Comparison of ENCODE assay signal across 27 mouse cellular contexts in genomic region chr13:19025906-19026305, GRCm38 (mm10).
DNase-seq lines count a peak whose midpoint lies in the region; ATAC-seq and TF ChIP-seq lines count a peak whose summit lies in the region.
"Had no signal": no experiment of that assay in that cellular context is flagged by ENCODE, and none has a peak within 500 bp of the region (broad histone marks: within the 10 kb centered on the region; RNA-seq: fewer than 3 reads in every experiment).

No protein-coding gene starts in this region.

- no peak for TF ChIP-seq POLR2A in cerebellum, adult 2 months (IDR thresholded peaks at IDR 0.05; ENCODE audit: borderline replicate concordance, insufficient read depth, low read length)

- TF ChIP-seq EP300 in lung, postnatal 0 days (IDR thresholded peaks at IDR 0.05): no peak

- peaks cover 41% of the 10 kb centered on the region for H3K4me1 ChIP-seq in cerebellum, adult 2 months (ENCODE audit: control insufficient read depth, insufficient read depth, low read length)
- no peaks in the 10 kb centered on the region for H3K4me1 ChIP-seq in lung, postnatal 0 days (ENCODE audit: insufficient read depth, low read depth, low read length)
- H3K4me1 ChIP-seq: embryonic facial prominence, embryonic 12.5 days; forebrain, embryonic 15.5 days; limb, embryonic 12.5 days; liver, embryonic 15.5 days; megakaryocyte, embryonic 14.5 days; midbrain, embryonic 12.5 days; neural tube, embryonic 13.5 days had no signal

- H3K27ac ChIP-seq in cerebellum, adult 2 months (ENCODE audit: insufficient read depth, low read length): peak overlapping the region; percentile 83
- H3K27ac ChIP-seq in lung, postnatal 0 days (ENCODE audit: low read length): no peak overlapping the region
- H3K27ac ChIP-seq: embryonic facial prominence, embryonic 12.5 days; forebrain, embryonic 15.5 days; hindbrain, embryonic 15.5 days; limb, embryonic 12.5 days; liver, embryonic 15.5 days; midbrain, embryonic 12.5 days; neural tube, embryonic 13.5 days; stomach, postnatal 0 days had no signal

- intact Hi-C loops in left cerebral cortex, postnatal 4 days (cut with DNase I): no loop called here
- intact Hi-C loops in left cerebral cortex, postnatal 10 days (cut with DNase I): no loop called here

- no peak overlapping the region for H3K4me3 ChIP-seq in cerebellum, adult 2 months (replicated peaks; ENCODE audit: insufficient read depth, low read depth, low read length)
- no peak overlapping the region for H3K4me3 ChIP-seq in lung, postnatal 0 days (ENCODE audit: low read depth, low read length)
- H3K4me3 ChIP-seq: embryonic facial prominence, embryonic 12.5 days; forebrain, embryonic 15.5 days; hindbrain, embryonic 15.5 days; limb, embryonic 12.5 days; liver, embryonic 15.5 days; megakaryocyte, embryonic 14.5 days; midbrain, embryonic 12.5 days; neural tube, embryonic 13.5 days had no signal

- no peak overlapping the region for H3K9ac ChIP-seq in lung, postnatal 0 days (replicated peaks; ENCODE audit: low read depth)
- H3K9ac ChIP-seq: embryonic facial prominence, embryonic 12.5 days; forebrain, embryonic 15.5 days; hindbrain, embryonic 15.5 days; limb, embryonic 12.5 days; liver, embryonic 15.5 days; lung, embryonic 14.5 days; midbrain, embryonic 12.5 days; neural tube, embryonic 13.5 days had no signal

- H3K4me2 ChIP-seq in lung, postnatal 0 days (replicated peaks; ENCODE audit: low read depth, low read length): no peak overlapping the region
- H3K4me2 ChIP-seq: embryonic facial prominence, embryonic 12.5 days; forebrain, embryonic 15.5 days; heart, embryonic 11.5 days; hindbrain, embryonic 15.5 days; limb, embryonic 12.5 days; liver, embryonic 15.5 days; lung, embryonic 14.5 days; midbrain, embryonic 12.5 days; neural tube, embryonic 13.5 days had no signal

- H3K27me3 ChIP-seq in cerebellum, adult 2 months (ENCODE audit: control insufficient read depth, insufficient read depth, low read length): no peaks in the 10 kb centered on the region
- H3K27me3 ChIP-seq in lung, postnatal 0 days (replicated peaks; ENCODE audit: insufficient read depth, low read length): no peaks in the 10 kb centered on the region
- H3K27me3 ChIP-seq: embryonic facial prominence, embryonic 12.5 days; forebrain, embryonic 15.5 days; hindbrain, embryonic 15.5 days; limb, embryonic 12.5 days; liver, embryonic 15.5 days; megakaryocyte, embryonic 14.5 days; midbrain, embryonic 12.5 days; neural tube, embryonic 13.5 days had no signal

- H3K36me3 ChIP-seq in lung, postnatal 0 days (ENCODE audit: insufficient read depth, low read length): no peaks in the 10 kb centered on the region
- H3K36me3 ChIP-seq: embryonic facial prominence, embryonic 12.5 days; forebrain, embryonic 15.5 days; hindbrain, embryonic 15.5 days; limb, embryonic 12.5 days; liver, embryonic 15.5 days; midbrain, embryonic 12.5 days; neural tube, embryonic 13.5 days had no signal

- no peaks in the 10 kb centered on the region for H3K9me3 ChIP-seq in lung, postnatal 0 days (ENCODE audit: low read length)
- H3K9me3 ChIP-seq: embryonic facial prominence, embryonic 12.5 days; forebrain, embryonic 15.5 days; hindbrain, embryonic 15.5 days; limb, embryonic 12.5 days; liver, embryonic 15.5 days; megakaryocyte, embryonic 14.5 days; midbrain, embryonic 12.5 days; neural tube, embryonic 13.5 days had no signal

- TF ChIP-seq CTCF in cerebellum, adult 2 months (IDR thresholded peaks at IDR 0.05; ENCODE audit: borderline replicate concordance, insufficient read depth, low read depth, low read length): no peak
- no peak for TF ChIP-seq CTCF in lung, postnatal 0 days (IDR thresholded peaks at IDR 0.05)

- no peak for ATAC-seq in lung, postnatal 0 days
- ATAC-seq: forebrain, embryonic 15.5 days had no signal

- peak; percentile 31 for DNase-seq in left cerebral cortex, postnatal 4 days
- DNase-seq in left cerebral cortex, postnatal 10 days (ENCODE audit: extremely low spot score in 1 of 2, low spot score in 2 of 2): no peak
- DNase-seq in cerebellum, adult 2 months: peak; percentile 76 to 86
- DNase-seq in cerebellum, postnatal 14 days: peak; percentile 59 to 78
- DNase-seq in lung, postnatal 0 days (ENCODE audit: low spot score): no peak
- no peak for DNase-seq in lung, postnatal 4 days
- DNase-seq: adrenal gland, postnatal 36 days; B cell, adult 2 months; embryo, embryonic 11 days; gastrocnemius, postnatal 25 days; kidney, adult 18-20 months; kidney, postnatal 36 days; layer of hippocampus, postnatal 36 days; right cerebral cortex, postnatal 4 days; thymus, adult 18-20 months; thymus, postnatal 25 days had no signal

- WGBS in cerebellum, adult 2 months: 5% methylated on average over 4 of the region's 4 CpGs
- 81% methylated on average over 4 of the region's 4 CpGs for WGBS in lung, postnatal 0 days

Comparison
In these comparisons a context has a peak if more than half of its experiments do, and no peak if none do; other contexts are left out.
1. DNase-seq: peak in left cerebral cortex, postnatal 4 days (single experiment), cerebellum, adult 2 months (2 of 2) and cerebellum, postnatal 14 days (2 of 2); none in left cerebral cortex, postnatal 10 days (0 of 2), lung, postnatal 0 days (single experiment) and lung, postnatal 4 days (0 of 2).